25 mouse cellular contexts compared by ENCODE assay signal in the genomic region with DNA sequence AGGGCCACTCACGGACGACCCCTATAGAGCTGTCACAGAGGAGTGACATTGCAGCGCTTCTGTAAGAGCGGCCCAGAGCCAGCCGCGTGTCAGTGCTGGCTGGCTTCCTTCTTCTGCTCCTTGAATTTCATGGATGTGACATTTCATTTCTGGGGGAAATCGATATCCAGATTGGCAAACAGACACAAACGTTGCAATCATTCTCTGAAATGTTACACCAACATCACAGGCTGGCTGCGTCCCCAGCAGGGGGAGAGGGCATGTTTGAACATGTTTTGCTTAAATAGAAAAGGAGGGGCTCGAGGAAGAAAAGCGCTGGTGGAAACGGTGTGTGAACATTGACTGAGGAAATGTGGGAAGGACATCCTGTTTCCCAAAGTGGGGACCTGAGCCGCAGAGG.
DNase-seq lines count a peak whose midpoint lies in the region; ATAC-seq and TF ChIP-seq lines count a peak whose summit lies in the region.
"Had no signal": no experiment of that assay in that cellular context is flagged by ENCODE, and none has a peak within 500 bp of the region (broad histone marks: within the 10 kb centered on the region; RNA-seq: fewer than 3 reads in every experiment).

No protein-coding gene starts in this region.

- no peak overlapping the region for H3K9ac ChIP-seq in embryonic facial prominence, embryonic 11.5 days (replicated peaks; ENCODE audit: low read length)
- no peak overlapping the region for H3K9ac ChIP-seq in midbrain, postnatal 0 days (replicated peaks; ENCODE audit: low read length, poor library complexity, severe bottlenecking)
- H3K9ac ChIP-seq in midbrain, embryonic 15.5 days: no peak overlapping the region
- H3K9ac ChIP-seq: embryonic facial prominence, embryonic 13.5 days; heart, embryonic 15.5 days; hindbrain, embryonic 13.5 days had no signal

- TF ChIP-seq CTCF in midbrain, postnatal 0 days (IDR thresholded peaks at IDR 0.05): peak; percentile 35

- no peak overlapping the region for H3K4me2 ChIP-seq in embryonic facial prominence, embryonic 11.5 days (ENCODE audit: low read depth, low read length)
- no peak overlapping the region for H3K4me2 ChIP-seq in midbrain, postnatal 0 days (ENCODE audit: low read depth, low read length, poor library complexity, severe bottlenecking)
- H3K4me2 ChIP-seq in midbrain, embryonic 15.5 days: no peak overlapping the region
- H3K4me2 ChIP-seq: embryonic facial prominence, embryonic 13.5 days; heart, embryonic 11.5 days; heart, embryonic 15.5 days; hindbrain, embryonic 13.5 days had no signal

- H3K9me3 ChIP-seq in embryonic facial prominence, embryonic 11.5 days (replicated peaks; ENCODE audit: control insufficient read depth, low read length): no peaks in the 10 kb centered on the region
- 0 out of 2 replicates have a peak, but pooled peaks cover 6% of the 10 kb centered on the region for H3K9me3 ChIP-seq in embryonic facial prominence, embryonic 10.5 days
- no peaks in the 10 kb centered on the region for H3K9me3 ChIP-seq in midbrain, postnatal 0 days (ENCODE audit: low read length)
- no peaks in the 10 kb centered on the region for H3K9me3 ChIP-seq in midbrain, embryonic 15.5 days
- H3K9me3 ChIP-seq: embryonic facial prominence, embryonic 13.5 days; heart, embryonic 15.5 days; hindbrain, embryonic 13.5 days had no signal

- H3K4me3 ChIP-seq in embryonic facial prominence, embryonic 11.5 days (ENCODE audit: low read depth, low read length): no peak overlapping the region
- no peak overlapping the region for H3K4me3 ChIP-seq in embryonic facial prominence, embryonic 10.5 days
- H3K4me3 ChIP-seq in midbrain, postnatal 0 days (ENCODE audit: low read depth, low read length): no peak overlapping the region
- H3K4me3 ChIP-seq in midbrain, embryonic 15.5 days: no peak overlapping the region
- H3K4me3 ChIP-seq: embryonic facial prominence, embryonic 13.5 days; heart, adult 2 months; heart, embryonic 15.5 days; hindbrain, embryonic 13.5 days had no signal

- no peak for ATAC-seq in embryonic facial prominence, embryonic 11.5 days (replicated peaks; ENCODE audit: insufficient number of reproducible peaks, low FRiP score, low TSS enrichment, low read depth)
- ATAC-seq in midbrain, postnatal 0 days (ENCODE audit: low FRiP score): no peak
- no peak for ATAC-seq in midbrain, embryonic 15.5 days (replicated peaks)
- ATAC-seq: CD4-positive, CD25-positive, alpha-beta regulatory T cell, adult 4 months; forebrain, embryonic 16.5 days; hindbrain, postnatal 0 days had no signal

- no peak overlapping the region for H3K27ac ChIP-seq in embryonic facial prominence, embryonic 11.5 days (replicated peaks; ENCODE audit: low read depth, low read length)
- H3K27ac ChIP-seq in embryonic facial prominence, embryonic 10.5 days (replicated peaks): no peak overlapping the region
- H3K27ac ChIP-seq in midbrain, postnatal 0 days (ENCODE audit: low read depth, low read length): no peak overlapping the region
- H3K27ac ChIP-seq in midbrain, embryonic 15.5 days: no peak overlapping the region
- H3K27ac ChIP-seq: embryonic facial prominence, embryonic 13.5 days; heart, adult 2 months; heart, embryonic 15.5 days; hindbrain, embryonic 13.5 days; hindbrain, postnatal 0 days had no signal

- WGBS in embryonic facial prominence, embryonic 11.5 days: 69% methylated on average over 13 of the region's 13 CpGs
- WGBS in embryonic facial prominence, embryonic 10.5 days: 73% methylated on average over 13 of the region's 13 CpGs
- 62% methylated on average over 13 of the region's 13 CpGs for WGBS in midbrain, postnatal 0 days
- WGBS in midbrain, embryonic 15.5 days: 62% methylated on average over 13 of the region's 13 CpGs

- no peaks in the 10 kb centered on the region for H3K36me3 ChIP-seq in embryonic facial prominence, embryonic 11.5 days (replicated peaks; ENCODE audit: control insufficient read depth, insufficient read depth, low read depth, low read length)
- no peaks in the 10 kb centered on the region for H3K36me3 ChIP-seq in embryonic facial prominence, embryonic 10.5 days (replicated peaks)
- H3K36me3 ChIP-seq in midbrain, postnatal 0 days (ENCODE audit: insufficient read depth, low read length): no peaks in the 10 kb centered on the region
- no peaks in the 10 kb centered on the region for H3K36me3 ChIP-seq in midbrain, embryonic 15.5 days (replicated peaks)
- H3K36me3 ChIP-seq: embryonic facial prominence, embryonic 13.5 days; G1E; heart, embryonic 15.5 days; hindbrain, embryonic 13.5 days had no signal

- no peaks in the 10 kb centered on the region for H3K27me3 ChIP-seq in embryonic facial prominence, embryonic 11.5 days (ENCODE audit: control insufficient read depth, insufficient read depth, low read length)
- H3K27me3 ChIP-seq in embryonic facial prominence, embryonic 10.5 days (replicated peaks; ENCODE audit: low read depth, poor library complexity, severe bottlenecking): no peaks in the 10 kb centered on the region
- H3K27me3 ChIP-seq in midbrain, postnatal 0 days (ENCODE audit: insufficient read depth, low read length): no peaks in the 10 kb centered on the region
- H3K27me3 ChIP-seq in midbrain, embryonic 15.5 days (replicated peaks): no peaks in the 10 kb centered on the region
- H3K27me3 ChIP-seq: embryonic facial prominence, embryonic 13.5 days had no signal

- peak; percentile 12 for DNase-seq in embryonic facial prominence, embryonic 11.5 days (ENCODE audit: low spot score)
- DNase-seq in embryonic facial prominence, embryonic 10.5 days (ENCODE audit: low spot score): no peak
- DNase-seq in layer of hippocampus, adult 9-11 months: peak; percentile 12
- no peak for DNase-seq in layer of hippocampus, postnatal 10 days (ENCODE audit: low spot score in 2 of 2)
- no peak for DNase-seq in midbrain, postnatal 0 days (ENCODE audit: low spot score)
- no peak for DNase-seq in c-Kit-positive CD71-positive TER-119-positive erythroid progenitor cells, embryonic 14.5 days (ENCODE audit: low spot score)
- DNase-seq: adrenal gland, adult 2 months; adrenal gland, postnatal 25 days; B cell, adult 2 months; cerebellum, adult 11 months; cerebellum, adult 8-10 months; cerebellum, postnatal 14 days; embryo, embryonic 11 days; gastrocnemius, postnatal 14 days; heart, adult 2 months; heart, postnatal 14 days had no signal

- H3K4me1 ChIP-seq in embryonic facial prominence, embryonic 11.5 days (ENCODE audit: control insufficient read depth, insufficient read depth, low read length): no peaks in the 10 kb centered on the region
- no peaks in the 10 kb centered on the region for H3K4me1 ChIP-seq in embryonic facial prominence, embryonic 10.5 days
- peaks cover 3% of the 10 kb centered on the region; the same call in 1 of the 2 replicates for H3K4me1 ChIP-seq in midbrain, postnatal 0 days (ENCODE audit: insufficient read depth, low read length)
- 0 out of 2 replicates have a peak, but pooled peaks cover 3% of the 10 kb centered on the region for H3K4me1 ChIP-seq in midbrain, embryonic 15.5 days
- H3K4me1 ChIP-seq: embryonic facial prominence, embryonic 13.5 days; heart, embryonic 15.5 days; hindbrain, embryonic 13.5 days had no signal

Comparison
In these comparisons a context has a peak if more than half of its experiments do, and no peak if none do; other contexts are left out.
1. DNase-seq: peak in embryonic facial prominence, embryonic 11.5 days (single experiment) and layer of hippocampus, adult 9-11 months (single experiment); none in embryonic facial prominence, embryonic 10.5 days (single experiment), layer of hippocampus, postnatal 10 days (0 of 2), midbrain, postnatal 0 days (single experiment) and c-Kit-positive CD71-positive TER-119-positive erythroid progenitor cells, embryonic 14.5 days (single experiment).